ENCODE assay signal across 28 mouse cellular contexts in genomic region chr1:131206342-131206741, GRCm38 (mm10). TPM values are rescaled to one million over a fixed set of nuclear protein-coding genes. Genes with fewer than 3 reads are reported as not detected.
A peak's percentile ranks its signal among the peaks of the same experiment; 100 is the strongest.
DNase-seq lines count a peak whose midpoint lies in the region; ATAC-seq and TF ChIP-seq lines count a peak whose summit lies in the region.
"Had no signal": no experiment of that assay in that cellular context is flagged by ENCODE, and none has a peak within 500 bp of the region (broad histone marks: within the 10 kb centered on the region; RNA-seq: fewer than 3 reads in every experiment).

No protein-coding gene starts in this region.

- no peak overlapping the region for H3K27ac ChIP-seq in testis, adult 2 months (ENCODE audit: control insufficient read depth, insufficient read depth, low read depth, low read length)
- H3K27ac ChIP-seq in stomach, postnatal 0 days (replicated peaks), result 0 out of 2 replicates have a peak overlapping the region, but pooled peaks have one; percentile 18
- H3K27ac ChIP-seq: embryonic facial prominence, embryonic 13.5 days; embryonic facial prominence, embryonic 15.5 days; forebrain, embryonic 13.5 days; forebrain, embryonic 15.5 days had no signal

- peak overlapping the region; percentile 43 for H3K4me3 ChIP-seq in testis, adult 2 months (ENCODE audit: control insufficient read depth, low read depth, low read length)
- no peak overlapping the region for H3K4me3 ChIP-seq in stomach, postnatal 0 days (ENCODE audit: low read depth, low read length)
- H3K4me3 ChIP-seq: embryonic facial prominence, embryonic 13.5 days; embryonic facial prominence, embryonic 15.5 days; erythroblast, embryonic 14.5 days; forebrain, embryonic 13.5 days; forebrain, embryonic 15.5 days had no signal

- H3K4me2 ChIP-seq in stomach, postnatal 0 days (replicated peaks; ENCODE audit: low read depth), result no peak overlapping the region
- H3K4me2 ChIP-seq: embryonic facial prominence, embryonic 13.5 days; embryonic facial prominence, embryonic 15.5 days; forebrain, embryonic 13.5 days; forebrain, embryonic 15.5 days had no signal

- no peaks in the 10 kb centered on the region for H3K9me3 ChIP-seq in stomach, postnatal 0 days (ENCODE audit: control insufficient read depth, low read length)
- H3K9me3 ChIP-seq: embryonic facial prominence, embryonic 13.5 days; embryonic facial prominence, embryonic 15.5 days; forebrain, embryonic 13.5 days; forebrain, embryonic 15.5 days; G1E had no signal

- H3K9ac ChIP-seq in stomach, postnatal 0 days (ENCODE audit: low read length), result no peak overlapping the region
- H3K9ac ChIP-seq: embryonic facial prominence, embryonic 13.5 days; embryonic facial prominence, embryonic 15.5 days; forebrain, embryonic 13.5 days; forebrain, embryonic 15.5 days; forebrain, postnatal 0 days had no signal

- TF ChIP-seq POLR2A in testis, adult 2 months (IDR thresholded peaks at IDR 0.05; ENCODE audit: control insufficient read depth, low read depth, low read length), result no peak

- H3K36me3 ChIP-seq in testis, adult 2 months (ENCODE audit: control insufficient read depth, insufficient read depth, low read length), result no peaks in the 10 kb centered on the region
- no peaks in the 10 kb centered on the region for H3K36me3 ChIP-seq in stomach, postnatal 0 days (ENCODE audit: control insufficient read depth, insufficient read depth, low read length)
- H3K36me3 ChIP-seq: embryonic facial prominence, embryonic 13.5 days; embryonic facial prominence, embryonic 15.5 days; forebrain, embryonic 15.5 days; G1E had no signal

- no peak for ATAC-seq in CD4-positive, CD25-positive, alpha-beta regulatory T cell, adult 4 months
- no peak for ATAC-seq in stomach, postnatal 0 days (ENCODE audit: low FRiP score, low TSS enrichment)
- ATAC-seq: activated CD4-positive, CD25-positive, alpha-beta regulatory T cell, adult 4 months; forebrain, embryonic 13.5 days; forebrain, embryonic 15.5 days; forebrain, postnatal 0 days; Patski had no signal

- WGBS in stomach, postnatal 0 days, result 45% methylated on average over 5 of the region's 5 CpGs

- no peak for TF ChIP-seq CTCF in testis, adult 2 months (IDR thresholded peaks at IDR 0.05; ENCODE audit: control insufficient read depth, insufficient read depth, insufficient replicate concordance, low read depth, low read length)
- no peak for TF ChIP-seq CTCF in stomach, postnatal 0 days (IDR thresholded peaks at IDR 0.05; ENCODE audit: low read depth)

- DNase-seq in CD4-positive, CD25-positive, alpha-beta regulatory T cell, adult 2 months (ENCODE audit: low read depth, low spot score), result peak; percentile 18
- DNase-seq in testis, postnatal 10 days (ENCODE audit: low spot score), result no peak
- DNase-seq in naive thymus-derived CD4-positive, alpha-beta T cell, adult 2 months (ENCODE audit: low read depth), result peak; percentile 32
- no peak for DNase-seq in stomach, postnatal 0 days (ENCODE audit: low spot score)
- DNase-seq in adrenal gland, postnatal 25 days, result no peak
- DNase-seq in frontal cortex, postnatal 25 days (ENCODE audit: low spot score in 2 of 2), result no peak
- DNase-seq: adrenal gland, adult 8-10 months; adrenal gland, postnatal 14 days; B cell, adult 2 months; cerebellum, adult 11 months; cerebellum, adult 18-20 months; cerebellum, adult 8-10 months; cerebellum, adult 9-11 months; cerebellum, postnatal 14 days; cerebellum, postnatal 36 days; embryo, embryonic 11 days; forebrain, postnatal 0 days had no signal

- no peak for TF ChIP-seq EP300 in stomach, postnatal 0 days (optimal IDR thresholded peaks at IDR 0.05)

- no peaks in the 10 kb centered on the region for H3K27me3 ChIP-seq in testis, adult 2 months (ENCODE audit: control insufficient read depth, insufficient read depth, low read length)
- H3K27me3 ChIP-seq in stomach, postnatal 0 days (ENCODE audit: control insufficient read depth, insufficient read depth, low read length), result no peaks in the 10 kb centered on the region
- H3K27me3 ChIP-seq: CH12.LX; embryonic facial prominence, embryonic 15.5 days; forebrain, embryonic 13.5 days; forebrain, embryonic 15.5 days; Patski had no signal

- H3K4me1 ChIP-seq in testis, adult 2 months (ENCODE audit: control insufficient read depth, insufficient read depth, low read length), result no peaks in the 10 kb centered on the region
- no peaks in the 10 kb centered on the region for H3K4me1 ChIP-seq in stomach, postnatal 0 days (replicated peaks; ENCODE audit: control insufficient read depth, insufficient read depth)
- H3K4me1 ChIP-seq: forebrain, embryonic 13.5 days had no signal

RNA-seq across cellular contexts. Expression of gene Rassf5, which starts 38.7 kb away (rescaled TPM):
- 100 to 1,000 TPM; 330 to 423 TPM for polyA plus RNA-seq in CD4-positive, CD25-positive, alpha-beta regulatory T cell, adult 4 months (2017; shearing (Covaris generic))
- polyA plus RNA-seq in testis, adult 2 months (2012; rRNA removed), result 1.1 and 1.5 TPM in 2 replicates
- 7.9 and 8.6 TPM in 2 replicates for polyA plus RNA-seq in stomach, postnatal 0 days (2015; fragmentation: Nextera tagmentation; extraction: Ambion mirVana)
- total RNA-seq in adrenal gland, postnatal 25 days (2021), result 12.8 and 13.1 TPM in 2 replicates
- polyA plus RNA-seq: erythroblast, embryonic 14.5 days had no signal

RNA-seq across cellular contexts. Expression of gene Eif2d, which starts 53.4 kb away (rescaled TPM):
- polyA plus RNA-seq in CD4-positive, CD25-positive, alpha-beta regulatory T cell, adult 4 months (2017; shearing (Covaris generic)), result 10 to 100 TPM; 52.0 to 75.1 TPM
- 18.1 and 18.4 TPM in 2 replicates for polyA plus RNA-seq in testis, adult 2 months (2012; rRNA removed)
- 36.3 and 38.8 TPM in 2 replicates for polyA plus RNA-seq in stomach, postnatal 0 days (2015; fragmentation: Nextera tagmentation; extraction: Ambion mirVana)
- total RNA-seq in adrenal gland, postnatal 25 days (2021), result 46.7 and 48.9 TPM in 2 replicates

Comparison
In these comparisons a context has a peak if more than half of its experiments do, and no peak if none do; other contexts are left out.
1. DNase-seq: peak in CD4-positive, CD25-positive, alpha-beta regulatory T cell, adult 2 months (single experiment) and naive thymus-derived CD4-positive, alpha-beta T cell, adult 2 months (single experiment); none in testis, postnatal 10 days (single experiment), stomach, postnatal 0 days (single experiment), adrenal gland, postnatal 25 days (single experiment) and frontal cortex, postnatal 25 days (0 of 2).
2. RNA of gene Rassf5, which starts 38.7 kb away (polyA plus RNA-seq): 330 to 423 TPM in CD4-positive, CD25-positive, alpha-beta regulatory T cell, adult 4 months; 7.9 to 8.6 TPM in stomach, postnatal 0 days and 1.1 to 1.5 TPM in testis, adult 2 months; every median in the first group is over 10 times any median in the second.